Mouse (Mus musculus): ENCODE results near the gene Hmga2.

- no peak for TF ChIP-seq CTCF (IDR thresholded peaks at IDR 0.05; ENCODE audit: low read depth)
- no peak for TF ChIP-seq EP300 (IDR thresholded peaks at IDR 0.05; ENCODE audit: low read depth)
Measured at GRCm38 (mm10) chr10:120409131-120409530, 67.1 kb downstream of the Hmga2 start.

All from liver, embryonic 14.5 days (tissue).